Mouse (Mus musculus): Measurements from ENCODE around the gene Pfkfb4.

Gene Pfkfb4

GRCm38 (mm10) chr9:108991428-108992084 is at the start of gene Pfkfb4:
Gene Pfkfb4 (plus strand): TSS chr9:108991778.
- peak; percentile 97 for DNase-seq

GRCm38 (mm10) chr9:108945111-108945510 is 46.5 kb upstream of the Pfkfb4 start:
- DNase-seq: no peak

- DNase-seq: no peak
Measured at GRCm38 (mm10) chr9:108945608-108946007, 46.0 kb upstream of the Pfkfb4 start.

- DNase-seq: peak; percentile 74
Measured at GRCm38 (mm10) chr9:108949231-108949966, 42.2 kb upstream of the Pfkfb4 start.

GRCm38 (mm10) chr9:108949967-108950728 is 41.4 kb upstream of the Pfkfb4 start:
- no peak for DNase-seq

- DNase-seq: peak; percentile 27
Measured at GRCm38 (mm10) chr9:108953081-108953636, 38.4 kb upstream of the Pfkfb4 start, which contains the start of gene Col7a1. Gene Col7a1 (plus strand): TSS chr9:108953586.

GRCm38 (mm10) chr9:108955241-108955640 is 36.3 kb upstream of the Pfkfb4 start:
- DNase-seq: peak; percentile 41

- no peak for DNase-seq
Measured at GRCm38 (mm10) chr9:108955846-108956245, 35.7 kb upstream of the Pfkfb4 start.

- no peak for DNase-seq
Measured at GRCm38 (mm10) chr9:108963577-108963976, 28.0 kb upstream of the Pfkfb4 start.

GRCm38 (mm10) chr9:108964338-108964737 is 27.2 kb upstream of the Pfkfb4 start:
- no peak for DNase-seq

GRCm38 (mm10) chr9:108970623-108971022 is 21.0 kb upstream of the Pfkfb4 start:
- DNase-seq: no peak

GRCm38 (mm10) chr9:108976483-108976882 is 15.1 kb upstream of the Pfkfb4 start:
- no peak for DNase-seq

GRCm38 (mm10) chr9:108977966-108978365 is 13.6 kb upstream of the Pfkfb4 start:
- no peak for DNase-seq

- no peak for DNase-seq
Measured at GRCm38 (mm10) chr9:108982498-108982897, 9.1 kb upstream of the Pfkfb4 start.

GRCm38 (mm10) chr9:108983209-108983608 is 8.4 kb upstream of the Pfkfb4 start:
- no peak for DNase-seq

GRCm38 (mm10) chr9:108985710-108986109 is 5.9 kb upstream of the Pfkfb4 start, which contains the start of gene Ucn2:
Gene Ucn2 (plus strand): TSS chr9:108986010.
- DNase-seq: no peak

- peak; percentile 72 for DNase-seq
Measured at GRCm38 (mm10) chr9:108987704-108988350, 3.8 kb upstream of the Pfkfb4 start.

GRCm38 (mm10) chr9:108989802-108990461 is 1.6 kb upstream of the Pfkfb4 start:
- no peak for DNase-seq

GRCm38 (mm10) chr9:108990462-108990820 is 1.1 kb upstream of the Pfkfb4 start:
- no peak for DNase-seq

- no peak for DNase-seq
Measured at GRCm38 (mm10) chr9:108992085-108992469, 499 bp downstream of the Pfkfb4 start.

GRCm38 (mm10) chr9:108992620-108993361 is 1.2 kb downstream of the Pfkfb4 start:
- DNase-seq: no peak
